Comparison of ENCODE assay signal across 8 mouse cellular contexts in genomic region chr17:32951441-32951840, GRCm38 (mm10). TPM values are rescaled to one million over a fixed set of nuclear protein-coding genes. Genes with fewer than 3 reads are reported as not detected.
A peak's percentile ranks its signal among the peaks of the same experiment; 100 is the strongest.
DNase-seq lines count a peak whose midpoint lies in the region; ATAC-seq and TF ChIP-seq lines count a peak whose summit lies in the region.

No protein-coding gene starts in this region.

- peak; percentile 80 for DNase-seq in midbrain, embryonic 14.5 days
- peak; percentile 80 for DNase-seq in cerebellum, adult 11-12 months
- peak; percentile 81 to 84 for DNase-seq in frontal cortex, postnatal 25 days (ENCODE audit: low spot score in 2 of 2)
- DNase-seq in kidney, postnatal 0 days (ENCODE audit: low spot score), result peak; percentile 75
- peak; percentile 54 for DNase-seq in liver, adult 2 months (ENCODE audit: extremely low read depth, low read depth, low spot score)
- peak; percentile 55 for DNase-seq in ovary, adult 18-20 months (ENCODE audit: low spot score)
- DNase-seq in thymus, adult 18-20 months, result peak; percentile 53 to 54

- H3K36me3 ChIP-seq in midbrain, embryonic 14.5 days (ENCODE audit: control insufficient read depth, insufficient read depth, low read length), result no peaks in the 10 kb centered on the region
- H3K36me3 ChIP-seq in midbrain, embryonic 13.5 days, result no peaks in the 10 kb centered on the region
- no peaks in the 10 kb centered on the region for H3K36me3 ChIP-seq in kidney, postnatal 0 days (ENCODE audit: insufficient read depth, low read length)
- no peaks in the 10 kb centered on the region for H3K36me3 ChIP-seq in liver, adult 2 months (ENCODE audit: control insufficient read depth, insufficient read depth, low read length)

- TF ChIP-seq CTCF in kidney, postnatal 0 days (IDR thresholded peaks at IDR 0.05; ENCODE audit: low read depth), result peak; percentile 82
- TF ChIP-seq CTCF in liver, adult 2 months (IDR thresholded peaks at IDR 0.05; ENCODE audit: low read depth, low read length), result peak; percentile 97

- H3K27ac ChIP-seq in midbrain, embryonic 14.5 days (replicated peaks; ENCODE audit: low read depth, low read length), result no peak overlapping the region
- H3K27ac ChIP-seq in midbrain, embryonic 13.5 days, result no peak overlapping the region
- H3K27ac ChIP-seq in kidney, postnatal 0 days, result no peak overlapping the region
- no peak overlapping the region for H3K27ac ChIP-seq in liver, adult 2 months (replicated peaks; ENCODE audit: insufficient read depth, low read depth, low read length)

- no peaks in the 10 kb centered on the region for H3K27me3 ChIP-seq in midbrain, embryonic 14.5 days (ENCODE audit: control insufficient read depth, insufficient read depth, low read length)
- no peaks in the 10 kb centered on the region for H3K27me3 ChIP-seq in midbrain, embryonic 13.5 days
- no peaks in the 10 kb centered on the region for H3K27me3 ChIP-seq in kidney, postnatal 0 days (ENCODE audit: insufficient read depth, low read length)
- no peaks in the 10 kb centered on the region for H3K27me3 ChIP-seq in liver, adult 2 months (ENCODE audit: control insufficient read depth, insufficient read depth, low read length)

- no peak overlapping the region for H3K9ac ChIP-seq in midbrain, embryonic 14.5 days (replicated peaks; ENCODE audit: low read length)
- H3K9ac ChIP-seq in midbrain, embryonic 13.5 days (replicated peaks), result no peak overlapping the region
- H3K9ac ChIP-seq in kidney, postnatal 0 days (ENCODE audit: low read depth, low read length), result no peak overlapping the region
- H3K9ac ChIP-seq in liver, adult 2 months (ENCODE audit: low read depth, low read length), result no peak overlapping the region

- H3K9me3 ChIP-seq in midbrain, embryonic 14.5 days (ENCODE audit: control insufficient read depth, low read length), result no peaks in the 10 kb centered on the region
- no peaks in the 10 kb centered on the region for H3K9me3 ChIP-seq in midbrain, embryonic 13.5 days
- no peaks in the 10 kb centered on the region for H3K9me3 ChIP-seq in kidney, postnatal 0 days (replicated peaks; ENCODE audit: low read length)

- H3K4me3 ChIP-seq in midbrain, embryonic 14.5 days (replicated peaks; ENCODE audit: low read depth, low read length), result no peak overlapping the region
- H3K4me3 ChIP-seq in midbrain, embryonic 13.5 days (replicated peaks), result no peak overlapping the region
- no peak overlapping the region for H3K4me3 ChIP-seq in kidney, postnatal 0 days (replicated peaks; ENCODE audit: low read depth, low read length)
- no peak overlapping the region for H3K4me3 ChIP-seq in liver, adult 2 months (ENCODE audit: insufficient read depth, low read depth, low read length)

- 30% methylated on average over 16 of the region's 16 CpGs for WGBS in midbrain, embryonic 14.5 days
- WGBS in midbrain, embryonic 13.5 days, result 31% methylated on average over 16 of the region's 16 CpGs
- WGBS in kidney, postnatal 0 days, result 28% methylated on average over 16 of the region's 16 CpGs
- WGBS in liver, adult 2 months, result 23% methylated on average over 16 of the region's 16 CpGs

- no peak overlapping the region for H3K4me2 ChIP-seq in midbrain, embryonic 14.5 days (ENCODE audit: low read length)
- no peak overlapping the region for H3K4me2 ChIP-seq in midbrain, embryonic 13.5 days (replicated peaks)
- no peak overlapping the region for H3K4me2 ChIP-seq in kidney, postnatal 0 days (ENCODE audit: low read length)

- ATAC-seq in midbrain, embryonic 14.5 days (ENCODE audit: low FRiP score, low TSS enrichment), result no peak
- ATAC-seq in midbrain, embryonic 13.5 days, result no peak
- ATAC-seq in kidney, postnatal 0 days (replicated peaks; ENCODE audit: low FRiP score, low read depth), result no peak

- no peaks in the 10 kb centered on the region for H3K4me1 ChIP-seq in midbrain, embryonic 14.5 days (ENCODE audit: control insufficient read depth, insufficient read depth, low read length)
- peaks cover 5% of the 10 kb centered on the region; the same call in 1 of the 2 replicates for H3K4me1 ChIP-seq in midbrain, embryonic 13.5 days (replicated peaks)
- H3K4me1 ChIP-seq in kidney, postnatal 0 days (replicated peaks; ENCODE audit: insufficient read depth, low read length), result 0 out of 2 replicates have a peak, but pooled peaks cover 4% of the 10 kb centered on the region
- peaks cover 6% of the 10 kb centered on the region for H3K4me1 ChIP-seq in liver, adult 2 months (ENCODE audit: control insufficient read depth, insufficient read depth, low read length)

- H3K79me2 ChIP-seq in liver, adult 2 months (ENCODE audit: control insufficient read depth, insufficient read depth, low read length), result peaks cover 5% of the 10 kb centered on the region

- TF ChIP-seq POLR2A in liver, adult 2 months (IDR thresholded peaks at IDR 0.05; ENCODE audit: extremely low read depth, insufficient read depth, low read length), result no peak

RNA-seq across cellular contexts. Expression of gene Cyp4f13, which starts 4.2 kb away (rescaled TPM):
- 4.7 and 6.6 TPM in 2 replicates for polyA plus RNA-seq in midbrain, embryonic 14.5 days (2014; fragmentation: Nextera tagmentation; extraction: Ambion mirVana)
- 6.0 and 9.9 TPM in 2 replicates for polyA plus RNA-seq in midbrain, embryonic 13.5 days (2015; fragmentation: Nextera tagmentation; extraction: Ambion mirVana)
- polyA plus RNA-seq in kidney, postnatal 0 days (2015; fragmentation: Nextera tagmentation; extraction: Ambion mirVana), result 15.6 and 18.4 TPM in 2 replicates
- 62.2 and 69.0 TPM in 2 replicates for total RNA-seq in liver, adult 2 months (2014; rRNA removed)
- 83.7 and 109 TPM in 2 replicates for polyA plus RNA-seq in liver, adult 2 months (2012; rRNA removed)

RNA-seq across cellular contexts. Expression of gene Zfp472, which starts 14.2 kb away (rescaled TPM):
- 9.7 and 10.5 TPM in 2 replicates for polyA plus RNA-seq in midbrain, embryonic 14.5 days (2014; fragmentation: Nextera tagmentation; extraction: Ambion mirVana)
- 9.9 and 10.2 TPM in 2 replicates for polyA plus RNA-seq in midbrain, embryonic 13.5 days (2015; fragmentation: Nextera tagmentation; extraction: Ambion mirVana)
- 7.8 and 9.0 TPM in 2 replicates for polyA plus RNA-seq in kidney, postnatal 0 days (2015; fragmentation: Nextera tagmentation; extraction: Ambion mirVana)
- total RNA-seq in liver, adult 2 months (2014; rRNA removed), result 2.1 and 3.2 TPM in 2 replicates
- 0.24 and 0.28 TPM in 2 replicates for polyA plus RNA-seq in liver, adult 2 months (2012; rRNA removed)

RNA-seq across cellular contexts. Expression of gene Cyp4f14, which starts 34.3 kb away (rescaled TPM):
- polyA plus RNA-seq in midbrain, embryonic 14.5 days (2014; fragmentation: Nextera tagmentation; extraction: Ambion mirVana), result not detected in 2 replicates
- polyA plus RNA-seq in midbrain, embryonic 13.5 days (2015; fragmentation: Nextera tagmentation; extraction: Ambion mirVana), result not detected in 2 replicates
- not detected in 2 replicates for polyA plus RNA-seq in kidney, postnatal 0 days (2015; fragmentation: Nextera tagmentation; extraction: Ambion mirVana)
- 332 and 362 TPM in 2 replicates for total RNA-seq in liver, adult 2 months (2014; rRNA removed)
- 529 and 597 TPM in 2 replicates for polyA plus RNA-seq in liver, adult 2 months (2012; rRNA removed)

RNA-seq across cellular contexts. Expression of gene Zfp952, which starts 41.5 kb away (rescaled TPM):
- polyA plus RNA-seq in midbrain, embryonic 14.5 days (2014; fragmentation: Nextera tagmentation; extraction: Ambion mirVana), result 20.2 and 24.2 TPM in 2 replicates
- polyA plus RNA-seq in midbrain, embryonic 13.5 days (2015; fragmentation: Nextera tagmentation; extraction: Ambion mirVana), result 22.8 and 23.4 TPM in 2 replicates
- polyA plus RNA-seq in kidney, postnatal 0 days (2015; fragmentation: Nextera tagmentation; extraction: Ambion mirVana), result 8.7 and 8.8 TPM in 2 replicates
- total RNA-seq in liver, adult 2 months (2014; rRNA removed), result 3.4 and 4.5 TPM in 2 replicates
- 1.0 and 1.4 TPM in 2 replicates for polyA plus RNA-seq in liver, adult 2 months (2012; rRNA removed)

RNA-seq across cellular contexts. Expression of gene Zfp870, which starts 60.0 kb away (rescaled TPM):
- polyA plus RNA-seq in midbrain, embryonic 14.5 days (2014; fragmentation: Nextera tagmentation; extraction: Ambion mirVana), result 6.1 and 11.1 TPM in 2 replicates
- polyA plus RNA-seq in midbrain, embryonic 13.5 days (2015; fragmentation: Nextera tagmentation; extraction: Ambion mirVana), result 8.7 and 10.3 TPM in 2 replicates
- 6.9 and 7.5 TPM in 2 replicates for polyA plus RNA-seq in kidney, postnatal 0 days (2015; fragmentation: Nextera tagmentation; extraction: Ambion mirVana)
- 2.4 and 2.7 TPM in 2 replicates for total RNA-seq in liver, adult 2 months (2014; rRNA removed)
- polyA plus RNA-seq in liver, adult 2 months (2012; rRNA removed), result 0.70 and 1.1 TPM in 2 replicates

Comparison
In these comparisons a context has a peak if more than half of its experiments do, and no peak if none do; other contexts are left out.
1. RNA of gene Cyp4f14, which starts 34.3 kb away (polyA plus RNA-seq): 529 to 597 TPM in liver, adult 2 months; not detected in midbrain, embryonic 14.5 days, not detected in midbrain, embryonic 13.5 days and not detected in kidney, postnatal 0 days; every median in the first group is over 100 times any median in the second.
2. Peak in every context shown above with its lines, with median percentiles within 50 percentile points of each other: DNase-seq.